ENCODE assay signal across 7 mouse cellular contexts in the genomic region with DNA sequence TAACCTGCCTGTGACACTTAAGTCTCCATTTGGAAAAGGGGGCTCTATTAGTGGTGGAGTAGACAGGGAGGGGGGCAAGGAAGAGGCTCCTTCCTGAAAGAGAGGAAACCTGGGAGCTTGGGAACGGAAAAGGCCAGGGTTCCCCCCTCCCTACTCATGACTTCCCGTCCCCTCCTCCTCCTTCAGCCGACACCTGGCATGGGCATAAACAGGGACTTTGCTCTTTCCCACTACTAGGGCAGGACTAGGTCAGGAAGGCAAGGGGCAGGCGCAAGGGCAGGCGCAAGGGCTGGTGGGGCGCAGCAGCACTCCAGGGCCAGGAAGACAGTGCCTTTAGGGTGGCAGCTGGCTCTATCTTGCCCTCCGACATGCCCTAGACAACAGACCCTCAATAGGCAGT. TPM values are rescaled to one million over a fixed set of nuclear protein-coding genes. Genes with fewer than 3 reads are reported as not detected.
A peak's percentile ranks its signal among the peaks of the same experiment; 100 is the strongest.
DNase-seq lines count a peak whose midpoint lies in the region; ATAC-seq lines count a peak whose summit lies in the region.

No protein-coding gene starts in this region.

- no peaks in the 10 kb centered on the region for H3K36me3 ChIP-seq in embryonic facial prominence, embryonic 11.5 days (replicated peaks; ENCODE audit: control insufficient read depth, insufficient read depth, low read depth, low read length)

- 49% methylated on average over 7 of the region's 7 CpGs for WGBS in embryonic facial prominence, embryonic 11.5 days

- peak overlapping the region; percentile 68 for H3K9ac ChIP-seq in embryonic facial prominence, embryonic 11.5 days (replicated peaks; ENCODE audit: low read length)

- DNase-seq in adrenal gland, postnatal 14 days, result peak; percentile 62
- no peak for DNase-seq in embryonic facial prominence, embryonic 11.5 days (ENCODE audit: low spot score)
- peak; percentile 75 to 77 for DNase-seq in heart, postnatal 10 days
- DNase-seq in kidney, postnatal 25 days, result peak; percentile 82 to 94
- peak; percentile 71 to 85 for DNase-seq in lung, postnatal 4 days
- DNase-seq in thymus, postnatal 0 days (ENCODE audit: low spot score), result no peak
- no peak for DNase-seq in thymus, postnatal 10 days (ENCODE audit: low spot score in 2 of 2)

- peak overlapping the region; percentile 49 for H3K4me3 ChIP-seq in embryonic facial prominence, embryonic 11.5 days (ENCODE audit: low read depth, low read length)

- peaks cover 5% of the 10 kb centered on the region for H3K27me3 ChIP-seq in embryonic facial prominence, embryonic 11.5 days (ENCODE audit: control insufficient read depth, insufficient read depth, low read length)

- peak overlapping the region; percentile 43 for H3K4me2 ChIP-seq in embryonic facial prominence, embryonic 11.5 days (ENCODE audit: low read depth, low read length)

- no peaks in the 10 kb centered on the region for H3K9me3 ChIP-seq in embryonic facial prominence, embryonic 11.5 days (replicated peaks; ENCODE audit: control insufficient read depth, low read length)

- H3K27ac ChIP-seq in embryonic facial prominence, embryonic 11.5 days (replicated peaks; ENCODE audit: low read depth, low read length), result peak overlapping the region; percentile 31; the same call in 1 of the 2 replicates

- H3K4me1 ChIP-seq in embryonic facial prominence, embryonic 11.5 days (ENCODE audit: control insufficient read depth, insufficient read depth, low read length), result peaks cover 16% of the 10 kb centered on the region

- no peak for ATAC-seq in embryonic facial prominence, embryonic 11.5 days (replicated peaks; ENCODE audit: insufficient number of reproducible peaks, low FRiP score, low TSS enrichment, low read depth)

- intact Hi-C loops in heart, postnatal 10 days (cut with DNase I), result no loop called here

RNA-seq across cellular contexts. Expression of gene Efna1, which starts 2.8 kb away (rescaled TPM):
- 19.1 and 21.9 TPM in 2 replicates for total RNA-seq in adrenal gland, postnatal 14 days (2021)
- 26.9 and 30.2 TPM in 2 replicates for polyA plus RNA-seq in embryonic facial prominence, embryonic 11.5 days (2014; fragmentation: Nextera tagmentation; extraction: Ambion mirVana)
- 10 to 100 TPM; 48.8 to 57.5 TPM for total RNA-seq in heart, postnatal 10 days (2021)
- polyA plus RNA-seq in thymus, postnatal 0 days (2015; fragmentation: Nextera tagmentation; extraction: Ambion mirVana), result 12.4 and 13.2 TPM in 2 replicates

RNA-seq across cellular contexts. Expression of gene Slc50a1, which starts 7.7 kb away (rescaled TPM):
- 40.4 and 54.7 TPM in 2 replicates for total RNA-seq in adrenal gland, postnatal 14 days (2021)
- 39.8 and 45.7 TPM in 2 replicates for polyA plus RNA-seq in embryonic facial prominence, embryonic 11.5 days (2014; fragmentation: Nextera tagmentation; extraction: Ambion mirVana)
- 10 to 100 TPM; 29.3 to 31.3 TPM for total RNA-seq in heart, postnatal 10 days (2021)
- 84.7 and 87.2 TPM in 2 replicates for polyA plus RNA-seq in thymus, postnatal 0 days (2015; fragmentation: Nextera tagmentation; extraction: Ambion mirVana)

RNA-seq across cellular contexts. Expression of gene Dpm3, which starts 18.9 kb away (rescaled TPM):
- 107 and 116 TPM in 2 replicates for total RNA-seq in adrenal gland, postnatal 14 days (2021)
- 82.4 and 87.9 TPM in 2 replicates for polyA plus RNA-seq in embryonic facial prominence, embryonic 11.5 days (2014; fragmentation: Nextera tagmentation; extraction: Ambion mirVana)
- 10 to 100 TPM; 60.2 to 64.2 TPM for total RNA-seq in heart, postnatal 10 days (2021)
- 163 and 167 TPM in 2 replicates for polyA plus RNA-seq in thymus, postnatal 0 days (2015; fragmentation: Nextera tagmentation; extraction: Ambion mirVana)

RNA-seq across cellular contexts. Expression of gene Trim46, which starts 32.0 kb away (rescaled TPM):
- total RNA-seq in adrenal gland, postnatal 14 days (2021), result 1.4 and 3.2 TPM in 2 replicates
- polyA plus RNA-seq in embryonic facial prominence, embryonic 11.5 days (2014; fragmentation: Nextera tagmentation; extraction: Ambion mirVana), result 3.0 and 4.5 TPM in 2 replicates
- total RNA-seq in heart, postnatal 10 days (2021), result 1 to 10 TPM in 1 of 2 experiments, under 1 TPM in 1; 0.77 to 1.1 TPM
- 0.98 and 1.6 TPM in 2 replicates for polyA plus RNA-seq in thymus, postnatal 0 days (2015; fragmentation: Nextera tagmentation; extraction: Ambion mirVana)

RNA-seq across cellular contexts. Expression of gene Krtcap2, which starts 32.3 kb away (rescaled TPM):
- 95.0 and 110 TPM in 2 replicates for total RNA-seq in adrenal gland, postnatal 14 days (2021)
- polyA plus RNA-seq in embryonic facial prominence, embryonic 11.5 days (2014; fragmentation: Nextera tagmentation; extraction: Ambion mirVana), result 287 and 288 TPM in 2 replicates
- 10 to 100 TPM; 84.4 to 88.0 TPM for total RNA-seq in heart, postnatal 10 days (2021)
- polyA plus RNA-seq in thymus, postnatal 0 days (2015; fragmentation: Nextera tagmentation; extraction: Ambion mirVana), result 304 and 318 TPM in 2 replicates

Comparison
In these comparisons a context has a peak if more than half of its experiments do, and no peak if none do; other contexts are left out.
1. DNase-seq: peak in adrenal gland, postnatal 14 days (single experiment), heart, postnatal 10 days (2 of 2), kidney, postnatal 25 days (2 of 2) and lung, postnatal 4 days (2 of 2); none in embryonic facial prominence, embryonic 11.5 days (single experiment), thymus, postnatal 0 days (single experiment) and thymus, postnatal 10 days (0 of 2).